Mouse (Mus musculus): ENCODE results near the gene Sec31b. TPM values are rescaled to one million over a fixed set of nuclear protein-coding genes. Genes with fewer than 3 reads are reported as not detected.

The Sec31b gene
- polyA plus RNA-seq (2017; shearing (Covaris generic)): 5.7 TPM

GRCm38 (mm10) chr19:44545321-44546041, at the start of gene Sec31b:
Gene Sec31b, minus strand, starts transcription at chr19:44545864.

GRCm38 (mm10) chr19:44562652-44563206, 17.1 kb upstream of the Sec31b start, which contains the start of gene Hif1an:
Gene Hif1an, plus strand, starts transcription at chr19:44562850.

GRCm38 (mm10) chr19:44554861-44555590, 9.4 kb upstream of the Sec31b start, which contains the start of gene Ndufb8:
Gene Ndufb8, minus strand, starts transcription at chr19:44555440.

GRCm38 (mm10) chr19:44552731-44553130, 7.1 kb upstream of the Sec31b start, which contains the start of gene Gm20538:
Gene Gm20538, minus strand, starts transcription at chr19:44552831.

GRCm38 (mm10) chr19:44493128-44493527, 52.5 kb downstream of the Sec31b start, which contains the start of gene Wnt8b:
Gene Wnt8b, plus strand, starts transcription at chr19:44493472.

Other genes with a start within 250 kb of the Sec31b start
- 0.33 TPM for gene Scd4, start 212.8 kb downstream of the Sec31b start, polyA plus RNA-seq (2017; shearing (Covaris generic))
- 2.1 TPM for gene Scd1, start 138.0 kb downstream of the Sec31b start, polyA plus RNA-seq (2017; shearing (Covaris generic))
- not detected for gene Wnt8b, start 52.4 kb downstream of the Sec31b start, polyA plus RNA-seq (2017; shearing (Covaris generic))
- 1.7 TPM for gene Gm20538, start 7.0 kb upstream of the Sec31b start, polyA plus RNA-seq (2017; shearing (Covaris generic))
- gene Ndufb8, start 9.6 kb upstream of the Sec31b start, polyA plus RNA-seq (2017; shearing (Covaris generic)): 338 TPM
- 50.6 TPM for gene Hif1an, start 17.0 kb upstream of the Sec31b start, polyA plus RNA-seq (2017; shearing (Covaris generic))
- not detected for gene Pax2, start 210.2 kb upstream of the Sec31b start, polyA plus RNA-seq (2017; shearing (Covaris generic))

All from inflammation-experienced regulatory T-cells, adult 16 weeks (primary cell).